Comparison of ENCODE assay signal across 27 mouse cellular contexts in the genomic region with DNA sequence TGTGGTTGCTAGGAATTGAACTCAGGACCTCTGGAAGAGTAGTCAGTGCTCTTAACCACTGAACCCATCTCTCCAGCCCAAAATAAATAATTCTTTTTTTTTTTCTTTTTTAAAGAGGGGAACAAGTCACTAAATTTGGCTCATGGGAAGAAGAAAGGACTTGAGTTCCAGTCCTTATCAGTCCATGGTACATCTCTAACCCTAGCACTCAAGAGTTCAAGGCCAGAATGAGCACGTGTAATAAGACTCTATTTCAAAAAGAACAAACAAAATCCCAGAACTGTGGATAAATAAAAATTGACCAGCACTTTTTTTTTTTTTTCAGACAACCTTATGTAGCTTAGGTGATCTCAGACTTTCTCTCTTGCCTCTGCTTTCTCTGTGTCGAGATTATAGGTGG. TPM values are rescaled to one million over a fixed set of nuclear protein-coding genes. Genes with fewer than 3 reads are reported as not detected.
DNase-seq lines count a peak whose midpoint lies in the region; ATAC-seq and TF ChIP-seq lines count a peak whose summit lies in the region.
"Had no signal": no experiment of that assay in that cellular context is flagged by ENCODE, and none has a peak within 500 bp of the region (broad histone marks: within the 10 kb centered on the region; RNA-seq: fewer than 3 reads in every experiment).

No protein-coding gene starts in this region.

- no peak for ATAC-seq in forebrain, embryonic 15.5 days (replicated peaks)
- ATAC-seq in forebrain, embryonic 14.5 days, result no peak
- ATAC-seq: CD4-positive, CD25-positive, alpha-beta regulatory T cell, adult 4 months; forebrain, embryonic 13.5 days had no signal

- no peak overlapping the region for H3K9ac ChIP-seq in forebrain, embryonic 15.5 days (replicated peaks)
- no peak overlapping the region for H3K9ac ChIP-seq in forebrain, embryonic 14.5 days (ENCODE audit: low read length)
- H3K9ac ChIP-seq in liver, adult 2 months (ENCODE audit: low read depth, low read length), result no peak overlapping the region
- H3K9ac ChIP-seq in ES-E14 (ENCODE audit: insufficient read depth, low read depth, low read length, poor library complexity, severe bottlenecking), result no peak overlapping the region
- H3K9ac ChIP-seq: embryonic facial prominence, embryonic 13.5 days; embryonic facial prominence, embryonic 15.5 days; forebrain, embryonic 13.5 days had no signal

- no peaks in the 10 kb centered on the region for H3K27me3 ChIP-seq in forebrain, embryonic 15.5 days
- no peaks in the 10 kb centered on the region for H3K27me3 ChIP-seq in forebrain, embryonic 14.5 days (replicated peaks; ENCODE audit: control insufficient read depth, insufficient read depth, low read length)
- no peaks in the 10 kb centered on the region for H3K27me3 ChIP-seq in liver, adult 2 months (ENCODE audit: control insufficient read depth, insufficient read depth, low read length)
- H3K27me3 ChIP-seq: CH12.LX; embryonic facial prominence, embryonic 13.5 days; embryonic facial prominence, embryonic 15.5 days; forebrain, embryonic 13.5 days had no signal

- no peak for TF ChIP-seq POLR2A in liver, adult 2 months (IDR thresholded peaks at IDR 0.05; ENCODE audit: extremely low read depth, insufficient read depth, low read length)

- no peaks in the 10 kb centered on the region for H3K9me3 ChIP-seq in forebrain, embryonic 15.5 days
- no peaks in the 10 kb centered on the region for H3K9me3 ChIP-seq in forebrain, embryonic 14.5 days (replicated peaks; ENCODE audit: control insufficient read depth, low read length)
- H3K9me3 ChIP-seq in ES-E14 (ENCODE audit: control insufficient read depth, insufficient read depth, low read depth, low read length), result no peaks in the 10 kb centered on the region
- H3K9me3 ChIP-seq: embryonic facial prominence, embryonic 13.5 days; embryonic facial prominence, embryonic 15.5 days; forebrain, embryonic 10.5 days; forebrain, embryonic 13.5 days had no signal

- WGBS in forebrain, embryonic 15.5 days, result 80% methylated on average over 2 of the region's 2 CpGs
- 79% methylated on average over 2 of the region's 2 CpGs for WGBS in forebrain, embryonic 14.5 days
- WGBS in liver, adult 2 months, result 22% methylated on average over 2 of the region's 2 CpGs

- no peak for DNase-seq in forebrain, embryonic 14.5 days (ENCODE audit: low spot score)
- no peak for DNase-seq in layer of hippocampus, adult 2 months (ENCODE audit: low spot score in 2 of 2)
- DNase-seq in layer of hippocampus, postnatal 25 days (ENCODE audit: extremely low spot score in 1 of 2, low spot score in 1 of 2), result no peak
- DNase-seq in liver, adult 2 months (ENCODE audit: extremely low read depth, low read depth, low spot score), result peak; percentile 94
- DNase-seq in liver (no peak), ES-E14 (ENCODE audit: low read depth, low spot score) (no peak)
- DNase-seq: adrenal gland, adult 2 months; adrenal gland, postnatal 10 days; adrenal gland, postnatal 25 days; B cell, adult 2 months; cerebellum, adult 11 months; cerebellum, adult 18-20 months; cerebellum, adult 8-10 months; cerebellum, adult 9-11 months; cerebellum, postnatal 14 days; cerebellum, postnatal 36 days; embryo, embryonic 11 days had no signal

- H3K4me3 ChIP-seq in forebrain, embryonic 15.5 days, result no peak overlapping the region
- no peak overlapping the region for H3K4me3 ChIP-seq in forebrain, embryonic 14.5 days (ENCODE audit: low read depth, low read length)
- no peak overlapping the region for H3K4me3 ChIP-seq in layer of hippocampus, adult 2 months
- H3K4me3 ChIP-seq in liver, adult 2 months (ENCODE audit: insufficient read depth, low read depth, low read length), result no peak overlapping the region
- H3K4me3 ChIP-seq in ES-E14 (ENCODE audit: insufficient read depth in 1 of 2, low read depth in 1 of 2, low read length in 2 of 2, poor library complexity in 1 of 2, severe bottlenecking in 1 of 2), result no peak overlapping the region
- H3K4me3 ChIP-seq: embryonic facial prominence, embryonic 13.5 days; embryonic facial prominence, embryonic 15.5 days; erythroblast, embryonic 14.5 days; forebrain, embryonic 10.5 days; forebrain, embryonic 13.5 days had no signal

- in situ Hi-C loops in ES-E14 (cut with MboI; ENCODE audit: low sequenced_read_pairs in 2 of 2, unreplicated experiment in 2 of 2), result no loop called here

- H3K79me2 ChIP-seq in liver, adult 2 months (ENCODE audit: control insufficient read depth, insufficient read depth, low read length), result no peaks in the 10 kb centered on the region

- TF ChIP-seq CTCF in layer of hippocampus, adult 2 months (conservative IDR thresholded peaks at IDR 0.05), result no peak; the same call in 1 of the 2 replicates
- no peak for TF ChIP-seq CTCF in liver, adult 2 months (IDR thresholded peaks at IDR 0.05; ENCODE audit: low read depth, low read length)

- H3K4me2 ChIP-seq in forebrain, embryonic 15.5 days (replicated peaks), result no peak overlapping the region
- no peak overlapping the region for H3K4me2 ChIP-seq in forebrain, embryonic 14.5 days (ENCODE audit: low read length)
- H3K4me2 ChIP-seq: embryonic facial prominence, embryonic 13.5 days; embryonic facial prominence, embryonic 15.5 days; forebrain, embryonic 13.5 days had no signal

- peaks cover 43% of the 10 kb centered on the region for H3K36me3 ChIP-seq in forebrain, embryonic 15.5 days
- peaks cover 46% of the 10 kb centered on the region for H3K36me3 ChIP-seq in forebrain, embryonic 14.5 days (ENCODE audit: control insufficient read depth, insufficient read depth, low read length)
- peaks cover 10% of the 10 kb centered on the region for H3K36me3 ChIP-seq in liver, adult 2 months (ENCODE audit: control insufficient read depth, insufficient read depth, low read length)
- H3K36me3 ChIP-seq in ES-E14 (ENCODE audit: control insufficient read depth, insufficient read depth, low read length, poor library complexity, severe bottlenecking), result peaks cover 16% of the 10 kb centered on the region

- H3K4me1 ChIP-seq in forebrain, embryonic 15.5 days, result peaks cover 8% of the 10 kb centered on the region; the same call in 1 of the 2 replicates
- H3K4me1 ChIP-seq in forebrain, embryonic 14.5 days (ENCODE audit: control insufficient read depth, insufficient read depth, low read length), result no peaks in the 10 kb centered on the region
- peaks cover 18% of the 10 kb centered on the region for H3K4me1 ChIP-seq in liver, adult 2 months (ENCODE audit: control insufficient read depth, insufficient read depth, low read length)
- peaks cover 10 to 20% of the 10 kb centered on the region in 2 experiments for H3K4me1 ChIP-seq in ES-E14 (ENCODE audit: control insufficient read depth in 2 of 2, insufficient read depth in 2 of 2, low read length in 2 of 2, poor library complexity in 1 of 2)
- H3K4me1 ChIP-seq: embryonic facial prominence, embryonic 13.5 days had no signal

- H3K27ac ChIP-seq in forebrain, embryonic 15.5 days (replicated peaks), result 0 out of 2 replicates have a peak overlapping the region, but pooled peaks have one; percentile 11
- no peak overlapping the region for H3K27ac ChIP-seq in forebrain, embryonic 14.5 days (ENCODE audit: low read depth, low read length)
- H3K27ac ChIP-seq in layer of hippocampus, adult 2 months, result 0 out of 2 replicates have a peak overlapping the region, but pooled peaks have one; percentile 87
- peak overlapping the region; percentile 22; the same call in 1 of the 2 replicates for H3K27ac ChIP-seq in liver, adult 2 months (replicated peaks; ENCODE audit: insufficient read depth, low read depth, low read length)
- H3K27ac ChIP-seq in ES-E14 (ENCODE audit: insufficient read depth, low read depth, low read length, poor library complexity, severe bottlenecking), result peak overlapping the region; percentile 62; the same call in 1 of the 2 replicates
- H3K27ac ChIP-seq: embryonic facial prominence, embryonic 13.5 days; embryonic facial prominence, embryonic 15.5 days; forebrain, embryonic 10.5 days; forebrain, embryonic 13.5 days had no signal

TF ChIP-seq in ES-E14, 5 proteins besides CTCF, POLR2A, EP300 and RAD21:
- TF ChIP-seq HCFC1 (IDR thresholded peaks at IDR 0.05; ENCODE audit: borderline replicate concordance, insufficient read depth, low read length) (no peak), CHD2 (IDR thresholded peaks at IDR 0.05; ENCODE audit: low read depth, low read length) (no peak), ZC3H11A (IDR thresholded peaks at IDR 0.05; ENCODE audit: borderline replicate concordance, low read depth, low read length) (no peak), ZNF384 (IDR thresholded peaks at IDR 0.05; ENCODE audit: low read depth, low read length) (no peak), MAFK (IDR thresholded peaks at IDR 0.05; ENCODE audit: insufficient read depth, low read depth, low read length) (no peak)

RNA-seq across cellular contexts. Expression of a gene that starts 8.8 kb away (rescaled TPM):
- 47.1 and 48.9 TPM in 2 replicates for polyA plus RNA-seq in forebrain, embryonic 15.5 days (2015; fragmentation: Nextera tagmentation; extraction: Ambion mirVana)
- polyA plus RNA-seq in forebrain, embryonic 14.5 days (2014; fragmentation: Nextera tagmentation; extraction: Ambion mirVana), result 43.1 and 52.2 TPM in 2 replicates
- total RNA-seq in layer of hippocampus, adult 2 months (2021), result 10 to 100 TPM; 28.8 to 31.6 TPM
- 10 to 100 TPM; 26.2 to 26.4 TPM for total RNA-seq in layer of hippocampus, postnatal 25 days (2021)
- total RNA-seq in liver, adult 2 months (2014; rRNA removed), result 11.7 and 16.3 TPM in 2 replicates
- polyA plus RNA-seq in liver, adult 2 months (2012; rRNA removed), result 19.3 and 21.9 TPM in 2 replicates
- 24.7 and 37.0 TPM in 2 replicates for total RNA-seq in ES-E14 (2012; rRNA removed)

RNA-seq across cellular contexts. Expression of a gene that starts 35.9 kb away (rescaled TPM):
- 31.0 and 32.8 TPM in 2 replicates for polyA plus RNA-seq in forebrain, embryonic 15.5 days (2015; fragmentation: Nextera tagmentation; extraction: Ambion mirVana)
- polyA plus RNA-seq in forebrain, embryonic 14.5 days (2014; fragmentation: Nextera tagmentation; extraction: Ambion mirVana), result 24.2 and 31.1 TPM in 2 replicates
- total RNA-seq in layer of hippocampus, adult 2 months (2021), result 10 to 100 TPM; 96.1 to 99.5 TPM
- total RNA-seq in layer of hippocampus, postnatal 25 days (2021), result 100 to 1,000 TPM; 103 to 106 TPM
- 25.4 and 28.8 TPM in 2 replicates for total RNA-seq in liver, adult 2 months (2014; rRNA removed)
- 5.8 and 6.4 TPM in 2 replicates for polyA plus RNA-seq in liver, adult 2 months (2012; rRNA removed)
- 13.3 and 13.6 TPM in 2 replicates for total RNA-seq in ES-E14 (2012; rRNA removed)

RNA-seq across cellular contexts. Expression of a gene that starts 46.4 kb away (rescaled TPM):
- polyA plus RNA-seq in forebrain, embryonic 15.5 days (2015; fragmentation: Nextera tagmentation; extraction: Ambion mirVana), result 0.79 and 1.7 TPM in 2 replicates
- polyA plus RNA-seq in forebrain, embryonic 14.5 days (2014; fragmentation: Nextera tagmentation; extraction: Ambion mirVana), result 2.7 and 3.6 TPM in 2 replicates
- total RNA-seq in layer of hippocampus, adult 2 months (2021), result not detected
- total RNA-seq in layer of hippocampus, postnatal 25 days (2021), result not detected
- not detected in 2 replicates for total RNA-seq in liver, adult 2 months (2014; rRNA removed)
- polyA plus RNA-seq in liver, adult 2 months (2012; rRNA removed), result not detected in 2 replicates
- total RNA-seq in ES-E14 (2012; rRNA removed), result 1.5 and 5.5 TPM in 2 replicates
- total RNA-seq: CH12.LX; common myeloid progenitor, adult 5-6 weeks; MEL had no signal
- polyA plus RNA-seq: CD4-positive, CD25-positive, alpha-beta regulatory T cell, adult 4 months; erythroblast, embryonic 14.5 days had no signal
